Mouse (Mus musculus) liver, adult (tissue): ENCODE measurements around the gene Bcap31.

ENCODE experiments used
- GATA4 ChIP-seq: IDR thresholded peaks from 2 replicates; pipeline ENCODE4 v1.6.1; 2014; ENCODE audit warnings: mild to moderate bottlenecking, low read length; ENCODE audit not compliant: insufficient replicate concordance

The Bcap31 gene

GRCm38 (mm10) chrX:73716109-73716661 lies at the start of gene Bcap31, which contains the start of gene Abcd1:
TSS of gene Bcap31 (minus strand) at chrX:73716175.
TSS of gene Abcd1 (plus strand) at chrX:73716597.
- no peak for TF ChIP-seq GATA4

DNA sequence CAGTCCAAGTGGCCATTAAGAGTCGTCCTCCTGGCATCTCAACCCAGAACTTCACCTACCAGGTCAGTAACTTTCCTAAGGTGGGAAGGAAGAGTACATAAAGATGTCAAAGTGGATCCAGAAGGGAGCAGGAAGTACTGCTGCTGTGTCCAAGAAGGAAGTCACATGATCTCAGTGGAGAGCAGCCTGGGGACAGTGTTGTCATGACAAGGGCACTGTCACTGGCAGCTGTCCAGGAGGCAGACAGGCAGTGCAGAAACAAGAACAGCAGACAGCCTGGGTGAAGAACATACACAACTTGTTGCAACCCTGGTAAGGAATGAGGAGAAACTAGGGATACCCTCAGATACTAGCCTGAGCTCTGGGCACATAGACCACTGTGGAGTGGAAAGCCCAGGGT lies 49.3 kb upstream of the Bcap31 start:
- TF ChIP-seq GATA4: no peak

DNA sequence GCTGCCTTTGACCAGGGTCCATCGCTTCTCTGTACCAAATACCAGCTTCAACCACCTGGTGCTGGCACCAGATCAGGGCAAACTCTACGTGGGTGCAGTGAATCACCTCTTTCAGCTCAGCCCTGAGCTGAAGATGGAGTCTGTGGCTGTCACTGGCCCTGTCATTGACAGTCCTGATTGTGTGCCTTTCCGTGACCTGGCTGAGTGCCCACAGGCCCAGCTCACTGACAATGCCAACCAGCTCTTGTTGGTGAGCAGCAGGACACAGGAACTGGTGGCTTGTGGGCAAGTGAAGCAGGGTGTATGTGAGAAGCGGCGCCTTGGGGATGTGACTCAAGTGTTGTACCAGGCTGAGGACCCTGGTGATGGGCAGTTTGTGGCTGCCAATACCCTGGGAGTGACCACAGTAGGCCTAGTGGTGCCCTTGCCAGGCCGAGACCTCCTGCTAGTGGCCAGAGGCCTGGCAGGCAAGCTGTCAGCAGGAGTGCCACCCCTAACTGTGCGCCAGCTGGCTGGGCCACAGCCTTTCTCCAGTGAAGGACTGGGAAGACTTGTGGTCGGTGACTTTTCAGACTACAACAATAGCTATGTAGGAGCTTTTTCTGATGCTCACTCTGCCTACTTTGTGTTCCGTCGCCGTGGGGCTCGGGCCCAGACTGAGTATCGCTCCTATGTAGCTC lies 42.8 kb upstream of the Bcap31 start:
- no peak for TF ChIP-seq GATA4

- TF ChIP-seq GATA4: no peak
Measured at GRCm38 (mm10) chrX:73756334-73757140, 40.6 kb upstream of the Bcap31 start, which contains the start of gene Plxnb3. TSS of gene Plxnb3 (plus strand) at chrX:73757090.

GRCm38 (mm10) chrX:73748977-73749376 lies 33.0 kb upstream of the Bcap31 start:
- no peak for TF ChIP-seq GATA4

DNA sequence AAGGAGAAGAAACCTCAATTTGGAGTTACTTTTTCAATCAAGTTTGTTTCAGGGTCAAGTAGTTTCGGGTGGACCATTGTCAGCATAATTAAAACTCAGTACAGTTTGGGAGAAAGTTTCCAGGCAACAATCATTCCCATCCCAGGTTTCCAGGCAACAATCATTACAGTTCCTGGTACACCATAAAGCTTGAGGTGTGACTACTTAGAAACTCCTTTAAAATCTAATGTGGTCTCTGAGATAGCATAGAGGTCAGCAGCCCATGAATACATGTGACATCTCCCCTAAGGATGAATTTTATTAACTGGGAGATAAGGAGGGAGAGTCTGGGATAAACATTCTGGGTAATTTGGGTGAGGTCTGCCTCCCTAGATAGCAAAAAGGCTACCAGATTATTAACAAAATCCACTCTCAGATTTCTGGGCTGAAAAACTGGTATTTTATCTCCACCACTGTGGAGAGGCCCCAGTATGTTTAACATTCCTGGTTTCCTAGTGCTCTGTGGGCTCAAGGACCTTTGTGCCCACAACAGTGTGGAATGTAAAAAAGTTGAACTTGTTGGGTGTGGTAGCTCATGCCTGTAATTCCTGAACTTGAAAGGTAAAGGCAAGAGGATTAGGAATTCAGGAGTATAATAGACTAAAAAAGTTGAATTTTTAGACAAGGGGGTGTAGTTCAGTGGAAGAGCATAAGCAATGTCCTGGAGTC lies 29.0 kb upstream of the Bcap31 start:
- TF ChIP-seq GATA4: no peak

DNA sequence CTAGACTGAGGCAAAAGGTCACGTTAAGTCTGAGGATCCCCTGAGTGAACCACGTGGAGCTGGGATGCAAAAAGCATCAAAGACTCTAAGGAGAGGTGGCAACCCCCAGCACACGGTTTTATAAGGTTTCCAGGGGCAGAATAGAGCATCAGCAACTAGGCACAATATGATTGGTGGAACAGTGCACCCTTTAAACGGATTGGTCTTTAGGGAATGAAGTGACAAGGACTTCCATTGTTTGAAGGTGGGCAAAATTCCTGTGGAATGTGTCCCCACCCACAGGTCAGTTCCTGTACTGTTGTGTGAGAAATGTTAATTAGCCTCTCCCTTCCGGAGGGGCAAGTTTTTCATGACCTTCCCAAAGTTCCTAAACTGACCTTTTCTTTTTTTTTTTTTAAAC lies 23.2 kb upstream of the Bcap31 start:
- TF ChIP-seq GATA4: no peak

GRCm38 (mm10) chrX:73738155-73738554 lies 22.2 kb upstream of the Bcap31 start:
- TF ChIP-seq GATA4: no peak

DNA sequence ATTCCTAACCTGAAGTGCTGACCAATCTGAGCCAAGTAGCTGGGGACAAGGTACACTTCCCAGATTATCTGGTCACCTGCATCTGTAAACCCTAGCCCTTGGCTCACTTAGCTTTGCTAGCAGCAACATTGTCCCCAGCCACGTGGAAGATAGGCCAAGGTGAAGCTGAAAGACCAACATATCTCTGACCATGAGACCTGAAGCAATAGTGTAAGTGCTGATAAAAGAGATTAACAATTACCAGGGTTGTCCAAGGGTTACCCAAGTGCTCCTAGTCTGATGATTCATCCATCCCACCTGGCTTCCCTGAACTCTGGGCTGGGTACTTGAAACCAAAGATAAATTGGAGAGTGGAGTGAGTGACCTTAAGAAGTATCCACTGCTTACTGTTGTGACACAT lies 14.9 kb upstream of the Bcap31 start:
- TF ChIP-seq GATA4: no peak

DNA sequence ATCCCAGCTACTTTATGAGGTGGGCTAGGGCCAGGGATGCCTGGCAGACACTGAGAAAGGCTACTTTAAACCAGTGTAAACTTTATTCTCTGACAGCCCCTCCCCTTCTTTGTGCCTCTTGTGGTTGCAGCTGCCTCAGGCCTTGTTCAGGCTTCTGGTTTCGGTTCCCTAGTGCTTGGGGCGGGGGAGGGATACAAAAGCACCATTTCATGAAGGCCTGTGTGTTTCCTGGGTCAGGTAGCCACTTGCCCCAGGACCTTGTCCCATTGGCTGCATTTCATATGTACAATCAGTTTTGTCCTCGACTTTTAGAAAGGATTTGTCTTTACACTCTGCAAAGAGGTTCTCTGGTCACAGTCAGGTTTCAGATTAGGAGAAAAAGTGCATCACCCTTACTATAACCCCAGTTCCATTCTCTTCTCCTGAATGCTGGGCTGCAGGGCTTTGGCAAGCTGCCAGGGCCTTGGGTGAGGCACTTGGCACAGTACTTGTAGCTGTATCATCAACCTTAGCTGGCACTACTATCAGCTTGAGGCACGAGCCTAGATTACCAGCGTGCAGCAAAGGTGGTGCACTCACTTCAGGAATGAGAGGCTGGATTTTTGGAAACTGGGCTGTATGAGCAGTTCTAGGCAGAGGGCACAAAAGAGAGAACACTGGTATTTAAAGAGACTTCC lies 2.8 kb upstream of the Bcap31 start:
- TF ChIP-seq GATA4: no peak

GRCm38 (mm10) chrX:73718271-73718670 lies 2.3 kb upstream of the Bcap31 start:
- no peak for TF ChIP-seq GATA4

DNA sequence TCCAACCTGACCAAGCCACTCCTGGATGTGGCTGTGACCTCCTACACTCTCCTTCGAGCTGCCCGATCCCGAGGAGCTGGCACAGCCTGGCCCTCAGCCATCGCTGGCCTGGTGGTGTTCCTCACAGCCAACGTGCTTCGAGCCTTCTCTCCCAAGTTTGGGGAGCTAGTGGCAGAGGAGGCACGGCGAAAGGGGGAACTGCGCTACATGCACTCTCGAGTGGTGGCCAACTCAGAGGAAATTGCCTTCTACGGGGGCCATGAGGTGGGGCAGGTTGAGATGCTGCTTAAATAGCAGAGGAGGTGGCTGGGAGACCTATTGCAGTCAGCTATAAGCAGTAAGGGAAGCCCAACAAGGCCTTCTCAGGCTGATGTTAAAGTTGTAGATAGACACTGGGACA lies 1.7 kb upstream of the Bcap31 start:
- no peak for TF ChIP-seq GATA4

DNA sequence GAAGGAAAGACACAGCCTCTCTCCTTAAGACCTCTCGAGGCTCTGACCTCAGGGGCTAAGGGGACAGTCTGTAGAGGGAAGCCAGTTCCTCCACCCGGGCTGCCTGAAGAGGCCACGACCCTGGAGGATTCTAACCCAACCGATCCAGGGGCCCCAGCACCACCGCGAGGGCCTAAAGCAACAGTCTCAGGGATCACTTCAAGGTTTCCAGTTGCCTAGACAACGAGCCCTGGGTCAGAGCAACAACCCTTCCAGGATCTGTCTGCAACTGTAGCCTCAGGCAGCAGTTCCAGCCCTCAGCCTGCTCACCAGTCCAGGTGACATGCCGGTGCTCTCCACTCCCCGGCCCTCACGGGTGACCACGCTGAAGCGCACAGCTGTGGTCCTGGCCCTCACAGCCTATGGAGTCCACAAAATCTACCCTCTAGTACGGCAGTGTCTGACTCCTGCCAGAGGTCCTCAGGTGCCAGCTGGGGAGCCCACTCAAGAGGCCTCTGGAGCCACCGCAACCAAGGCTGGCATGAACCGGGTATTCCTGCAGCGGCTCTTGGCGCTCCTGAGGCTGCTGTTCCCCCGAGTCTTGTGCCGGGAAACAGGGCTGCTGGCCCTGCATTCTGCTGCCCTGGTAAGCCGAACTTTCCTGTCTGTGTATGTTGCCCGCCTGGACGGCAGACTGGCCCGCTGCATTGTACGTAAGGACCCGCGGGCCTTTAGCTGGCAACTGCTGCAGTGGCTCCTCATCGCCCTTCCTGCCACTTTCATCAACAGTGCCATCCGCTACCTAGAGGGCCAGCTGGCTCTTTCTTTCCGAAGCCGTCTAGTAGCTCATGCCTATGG lies 952 bp upstream of the Bcap31 start:
- TF ChIP-seq GATA4: no peak

DNA sequence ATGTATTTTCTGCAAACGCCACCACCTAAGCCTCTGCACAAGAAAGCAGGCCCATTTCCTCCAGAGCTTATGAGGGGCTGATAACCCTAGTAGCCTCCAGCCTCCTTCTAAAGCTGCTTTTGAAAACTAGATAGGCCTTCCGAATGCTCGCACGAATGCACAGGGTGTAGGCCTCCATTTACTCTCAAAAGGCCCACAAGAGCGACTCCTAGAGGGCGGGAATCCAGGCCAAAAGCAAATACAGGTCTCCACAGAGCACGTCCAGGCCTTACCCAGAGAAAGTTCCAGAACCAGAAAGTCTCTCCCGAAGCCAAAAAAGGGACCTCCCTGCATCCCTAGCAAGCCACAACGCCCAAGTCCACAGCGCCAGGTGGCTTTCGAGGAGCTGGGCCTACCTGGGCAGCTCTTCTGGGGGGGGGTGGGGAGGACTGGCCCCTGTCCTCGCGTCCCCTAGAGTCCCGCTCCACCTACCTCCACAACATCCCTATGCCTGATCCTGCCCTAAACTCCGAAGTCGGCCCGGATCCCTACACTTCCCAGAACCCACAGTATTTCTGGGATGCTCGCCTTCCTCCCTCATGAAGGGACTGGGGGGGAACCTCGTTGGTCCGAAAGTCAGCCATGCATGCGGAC lies 383 bp downstream of the Bcap31 start:
- no peak for TF ChIP-seq GATA4
